Mouse (Mus musculus): ENCODE results near the gene Gnl2. TPM values are rescaled to one million over a fixed set of nuclear protein-coding genes. Genes with fewer than 3 reads are reported as not detected.

Gene Gnl2
- total and polyA plus RNA-seq, 3 experiments: 65.0 to 139 (median 66.8) TPM

GRCm38 (mm10) chr4:125008712-125009111 lies 7.7 kb upstream of the Gnl2 start:
- no peak overlapping the region for H3K4me2 ChIP-seq (ENCODE audit: insufficient read depth, low read depth, poor library complexity, severe bottlenecking)
- no peaks in the 10 kb centered on the region for H3K79me2 ChIP-seq (replicated peaks; ENCODE audit: control insufficient read depth, extremely low read depth, insufficient read depth, poor library complexity, severe bottlenecking)
- no peak overlapping the region for H3K4me3 ChIP-seq (replicated peaks in 1 of 3; ENCODE audit: low read depth in 2 of 3, low read length in 2 of 3, poor library complexity in 1 of 3)
- H3K9me3 ChIP-seq (replicated peaks; ENCODE audit: low read length): no peaks in the 10 kb centered on the region
- H3K36me3 ChIP-seq (replicated peaks in 1 of 2; ENCODE audit: control insufficient read depth in 1 of 2, insufficient read depth in 1 of 2, low read length in 1 of 2): no peaks in the 10 kb centered on the region
- no peak for DNase-seq (ENCODE audit: extremely low read depth)
- H3K9ac ChIP-seq (ENCODE audit: insufficient read depth, low read depth): no peak overlapping the region
- peaks cover 55% of the 10 kb centered on the region for H3K27me3 ChIP-seq (replicated peaks)
- dilution Hi-C loops (cut with MboI; ENCODE audit: extremely low pct_ligation_motif_present, extremely low pct_unique_long_range_greater_than_20kb, low sequenced_read_pairs): no loop called here
- H3K27ac ChIP-seq (ENCODE audit: insufficient read depth, low read depth): no peak overlapping the region
- H3K4me1 ChIP-seq (ENCODE audit: control insufficient read depth in 1 of 2, insufficient read depth in 2 of 2): no peaks in the 10 kb centered on the region
- in situ Hi-C loops (cut with MboI; ENCODE audit: low pct_ligation_motif_present, low pct_unique_long_range_greater_than_20kb, low sequenced_read_pairs): no loop called here
- no peak for TF ChIP-seq TCF12 (IDR thresholded peaks at IDR 0.05; ENCODE audit: low read depth, low read length)
- no peak for TF ChIP-seq ZC3H11A (IDR thresholded peaks at IDR 0.05; ENCODE audit: low read depth, low read length)
- no peak for TF ChIP-seq IRF4 (IDR thresholded peaks at IDR 0.05; ENCODE audit: low read depth, low read length)
- no peak for TF ChIP-seq JUND (conservative IDR thresholded peaks at IDR 0.05; ENCODE audit: low read depth, low read length)
- TF ChIP-seq ZKSCAN1 (IDR thresholded peaks at IDR 0.05; ENCODE audit: borderline replicate concordance, low read depth, low read length): no peak
- no peak for TF ChIP-seq KAT2A (IDR thresholded peaks at IDR 0.05; ENCODE audit: insufficient replicate concordance, low read length)
- no peak for TF ChIP-seq POLR2A (IDR thresholded peaks at IDR 0.05; ENCODE audit: low read depth, low read length)
- TF ChIP-seq CHD2 (IDR thresholded peaks at IDR 0.05; ENCODE audit: low read length): no peak
- no peak for TF ChIP-seq TBP (conservative IDR thresholded peaks at IDR 0.05; ENCODE audit: low read depth, low read length)
- TF ChIP-seq BHLHE40 (IDR thresholded peaks at IDR 0.05; ENCODE audit: low read depth, low read length): no peak
- TF ChIP-seq MAZ (IDR thresholded peaks at IDR 0.05; ENCODE audit: low read depth, low read length): no peak

GRCm38 (mm10) chr4:125017431-125017830 lies 1.0 kb downstream of the Gnl2 start:
- TF ChIP-seq BHLHE40 (IDR thresholded peaks at IDR 0.05; ENCODE audit: low read depth, low read length) (no peak), SMC3 (IDR thresholded peaks at IDR 0.05; ENCODE audit: low read depth, low read length) (no peak), CHD1 (IDR thresholded peaks at IDR 0.05; ENCODE audit: low read depth, low read length) (no peak), USF1 (IDR thresholded peaks at IDR 0.05; ENCODE audit: low read depth, low read length) (no peak), USF2 (conservative IDR thresholded peaks at IDR 0.05; ENCODE audit: low read depth, low read length) (no peak), POLR2AphosphoS2 (IDR thresholded peaks at IDR 0.05; ENCODE audit: low read depth, low read length) (no peak), SIN3A (IDR thresholded peaks at IDR 0.05; ENCODE audit: low read length) (no peak), MEF2A (IDR thresholded peaks at IDR 0.05; ENCODE audit: borderline replicate concordance, low read depth, low read length) (no peak), NRF1 (IDR thresholded peaks at IDR 0.05; ENCODE audit: low read depth, low read length) (no peak), GABPA (IDR thresholded peaks at IDR 0.05; ENCODE audit: insufficient replicate concordance, low read depth, low read length) (no peak), MAFK (IDR thresholded peaks at IDR 0.05; ENCODE audit: insufficient replicate concordance, low read length) (no peak), KAT2A (IDR thresholded peaks at IDR 0.05; ENCODE audit: insufficient replicate concordance, low read length) (no peak)
- Histone ChIP-seq H3K9me3 (replicated peaks; ENCODE audit: low read length) (no peaks in the 10 kb centered on the region), H3K27me3 (replicated peaks) (peaks cover 90% of the 10 kb centered on the region), H3K9ac (ENCODE audit: insufficient read depth, low read depth) (no peak overlapping the region), H3K4me2 (ENCODE audit: insufficient read depth, low read depth, poor library complexity, severe bottlenecking) (no peak overlapping the region), H3K4me1 (ENCODE audit: control insufficient read depth in 1 of 2, insufficient read depth in 2 of 2) (no peaks in the 10 kb centered on the region), H3K4me3 (replicated peaks in 1 of 3; ENCODE audit: low read depth in 2 of 3, low read length in 2 of 3, poor library complexity in 1 of 3) (no peak overlapping the region), H3K36me3 (replicated peaks in 1 of 2; ENCODE audit: control insufficient read depth in 1 of 2, insufficient read depth in 1 of 2, low read length in 1 of 2) (no peaks in the 10 kb centered on the region), H3K27ac (ENCODE audit: insufficient read depth, low read depth) (no peak overlapping the region), H3K79me2 (replicated peaks; ENCODE audit: control insufficient read depth, extremely low read depth, insufficient read depth, poor library complexity, severe bottlenecking) (no peaks in the 10 kb centered on the region)
- dilution Hi-C loops (cut with MboI; ENCODE audit: extremely low pct_ligation_motif_present, extremely low pct_unique_long_range_greater_than_20kb, low sequenced_read_pairs) (no loop called here), in situ Hi-C loops (cut with MboI; ENCODE audit: low pct_ligation_motif_present, low pct_unique_long_range_greater_than_20kb, low sequenced_read_pairs) (no loop called here)
- no peak for DNase-seq (ENCODE audit: extremely low read depth)
